Mouse (Mus musculus) lung, adult 2 months (tissue): ENCODE measurements around the gene Anapc5.

Experiments used
- CTCF ChIP-seq: fragments of 200-500 bp; IDR thresholded peaks from 2 replicates; pipeline ENCODE4 v1.5.1; 2011; ENCODE audit warnings: mild to moderate bottlenecking, low read length, control low read depth; ENCODE audit not compliant: insufficient read depth
- POLR2A ChIP-seq: fragments of 200-500 bp; IDR thresholded peaks from 2 replicates; pipeline ENCODE4 v1.6.1; 2011; ENCODE audit warnings: low read depth, mild to moderate bottlenecking, control low read depth, low read length, borderline replicate concordance; ENCODE audit errors: extremely low read depth

- no peak for TF ChIP-seq CTCF
- no peak for TF ChIP-seq POLR2A
These were observed 1.3 kb upstream of the Anapc5 start for GRCm38 (mm10) chr5:122822441-122822840.
